Mouse (Mus musculus): ENCODE data around the gene Vopp1.

Gene Vopp1

GRCm38 (mm10) chr6:57784251-57784650, 40.7 kb downstream of the Vopp1 start:
- DNase-seq (ENCODE audit: low read depth, low spot score) = no peak

GRCm38 (mm10) chr6:57782658-57783057, 42.3 kb downstream of the Vopp1 start:
- no peak for DNase-seq (ENCODE audit: low read depth, low spot score)

GRCm38 (mm10) chr6:57780359-57780758, 44.6 kb downstream of the Vopp1 start:
- DNase-seq (ENCODE audit: low read depth, low spot score) = no peak

- DNase-seq (ENCODE audit: low read depth, low spot score) = no peak
Measured at GRCm38 (mm10) chr6:57773792-57774191, 51.2 kb downstream of the Vopp1 start.

- DNase-seq (ENCODE audit: low read depth, low spot score) = no peak
Measured at GRCm38 (mm10) chr6:57770467-57771190, 54.3 kb downstream of the Vopp1 start.

- no peak for DNase-seq (ENCODE audit: low read depth, low spot score)
Measured at GRCm38 (mm10) chr6:57768948-57769525, 55.9 kb downstream of the Vopp1 start.

GRCm38 (mm10) chr6:57767112-57767868, 57.7 kb downstream of the Vopp1 start:
- no peak for DNase-seq (ENCODE audit: low read depth, low spot score)

GRCm38 (mm10) chr6:57766287-57766686, 58.7 kb downstream of the Vopp1 start:
- DNase-seq (ENCODE audit: low read depth, low spot score) = no peak

GRCm38 (mm10) chr6:57765095-57765878, 59.7 kb downstream of the Vopp1 start:
- no peak for DNase-seq (ENCODE audit: low read depth, low spot score)

GRCm38 (mm10) chr6:57763054-57763453, 61.9 kb downstream of the Vopp1 start:
- DNase-seq (ENCODE audit: low read depth, low spot score) = no peak

GRCm38 (mm10) chr6:57753962-57754759, 70.8 kb downstream of the Vopp1 start:
- DNase-seq (ENCODE audit: low read depth, low spot score) = no peak

GRCm38 (mm10) chr6:57745748-57746129, 79.2 kb downstream of the Vopp1 start:
- no peak for DNase-seq (ENCODE audit: low read depth, low spot score)

GRCm38 (mm10) chr6:57744974-57745747, 79.8 kb downstream of the Vopp1 start:
- DNase-seq (ENCODE audit: low read depth, low spot score) = no peak

- DNase-seq (ENCODE audit: low read depth, low spot score) = no peak
Measured at GRCm38 (mm10) chr6:57744123-57744522, 80.8 kb downstream of the Vopp1 start.

GRCm38 (mm10) chr6:57743333-57743732, 81.6 kb downstream of the Vopp1 start:
- DNase-seq (ENCODE audit: low read depth, low spot score) = peak; percentile 5

GRCm38 (mm10) chr6:57742749-57743148, 82.2 kb downstream of the Vopp1 start:
- no peak for DNase-seq (ENCODE audit: low read depth, low spot score)

- DNase-seq (ENCODE audit: low read depth, low spot score) = no peak
Measured at GRCm38 (mm10) chr6:57721347-57721746, 103.6 kb downstream of the Vopp1 start.

GRCm38 (mm10) chr6:57711726-57712125, 113.2 kb downstream of the Vopp1 start:
- DNase-seq (ENCODE audit: low read depth, low spot score) = no peak

- DNase-seq (ENCODE audit: low read depth, low spot score) = no peak
Measured at GRCm38 (mm10) chr6:57706721-57707120, 118.2 kb downstream of the Vopp1 start.

- DNase-seq (ENCODE audit: low read depth, low spot score) = no peak
Measured at GRCm38 (mm10) chr6:57703703-57704102, 121.3 kb downstream of the Vopp1 start.

Data from R1 (cell line).